30 mouse cellular contexts compared by ENCODE assay signal in the genomic region with DNA sequence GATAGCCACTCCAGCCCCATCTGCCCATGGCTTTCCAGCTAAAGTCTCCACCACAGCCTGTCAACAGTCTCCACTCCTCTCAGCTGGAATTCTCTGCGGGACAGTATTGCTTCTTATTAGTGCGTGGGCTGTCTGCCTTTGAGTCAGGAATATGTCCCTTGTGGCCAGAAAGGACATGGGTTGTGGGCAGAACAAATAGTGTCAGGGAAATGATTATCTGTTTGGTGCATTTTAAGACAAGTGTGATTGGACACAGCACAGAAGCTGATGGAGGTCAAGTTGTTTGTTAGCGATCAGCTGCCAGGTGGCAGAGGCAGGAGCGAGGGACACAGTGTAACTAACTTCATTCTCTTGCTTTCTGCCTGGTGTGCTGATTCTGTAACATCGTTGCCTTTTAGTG. TPM values are rescaled to one million over a fixed set of nuclear protein-coding genes. Genes with fewer than 3 reads are reported as not detected.
DNase-seq lines count a peak whose midpoint lies in the region; ATAC-seq and TF ChIP-seq lines count a peak whose summit lies in the region.
"Had no signal": no experiment of that assay in that cellular context is flagged by ENCODE, and none has a peak within 500 bp of the region (broad histone marks: within the 10 kb centered on the region; RNA-seq: fewer than 3 reads in every experiment).

No protein-coding gene starts in this region.

- peak; percentile 92 for DNase-seq in heart, adult 11 months
- DNase-seq in heart, embryonic 10.5 days (ENCODE audit: low spot score), result no peak
- DNase-seq in lung, adult 18-20 months, result peak; percentile 5 to 38
- DNase-seq in lung, adult 2 months, result no peak
- DNase-seq in lung, postnatal 36 days, result peak; percentile 42
- no peak for DNase-seq in thymus, postnatal 4 days
- DNase-seq: adrenal gland, postnatal 25 days; cerebellum, adult 18-20 months; cerebellum, postnatal 10 days; gastrocnemius, postnatal 14 days; heart, adult 2 months; kidney, adult 8-10 months; kidney, postnatal 4 days; left cerebral cortex, postnatal 4 days; liver, postnatal 0 days; right cerebral cortex, postnatal 4 days; thymus, postnatal 14 days had no signal

- peaks cover 18% of the 10 kb centered on the region; the same call in 1 of the 2 replicates for H3K4me1 ChIP-seq in heart, embryonic 10.5 days
- no peaks in the 10 kb centered on the region for H3K4me1 ChIP-seq in lung, adult 2 months (ENCODE audit: control insufficient read depth, insufficient read depth, low read length)
- no peaks in the 10 kb centered on the region for H3K4me1 ChIP-seq in lung, embryonic 15.5 days
- H3K4me1 ChIP-seq in midbrain, embryonic 15.5 days, result no peaks in the 10 kb centered on the region
- H3K4me1 ChIP-seq: embryonic facial prominence, embryonic 13.5 days; forebrain, embryonic 10.5 days; forebrain, embryonic 15.5 days; hindbrain, embryonic 15.5 days; intestine, embryonic 15.5 days; liver, embryonic 12.5 days; midbrain, embryonic 10.5 days had no signal

- no peak overlapping the region for H3K27ac ChIP-seq in heart, embryonic 10.5 days
- no peak overlapping the region for H3K27ac ChIP-seq in lung, embryonic 15.5 days
- no peak overlapping the region for H3K27ac ChIP-seq in midbrain, embryonic 15.5 days
- H3K27ac ChIP-seq: embryonic facial prominence, embryonic 13.5 days; forebrain, embryonic 10.5 days; forebrain, embryonic 15.5 days; heart, adult 2 months; hindbrain, embryonic 10.5 days; hindbrain, embryonic 15.5 days; intestine, embryonic 15.5 days; kidney, postnatal 0 days; liver, embryonic 12.5 days; midbrain, embryonic 10.5 days; neural tube, embryonic 12.5 days had no signal

- 47% methylated on average over 5 of the region's 5 CpGs for WGBS in heart, embryonic 10.5 days
- 60% methylated on average over 5 of the region's 5 CpGs for WGBS in lung, adult 2 months
- WGBS in lung, embryonic 15.5 days, result 48% methylated on average over 5 of the region's 5 CpGs
- WGBS in midbrain, embryonic 15.5 days, result 66% methylated on average over 5 of the region's 5 CpGs

- no peak for TF ChIP-seq CTCF in lung, adult 2 months (IDR thresholded peaks at IDR 0.05; ENCODE audit: insufficient read depth, low read length)

- H3K4me3 ChIP-seq in heart, embryonic 10.5 days, result no peak overlapping the region
- H3K4me3 ChIP-seq in lung, adult 2 months (replicated peaks; ENCODE audit: extremely low read depth, low read depth, low read length), result no peak overlapping the region
- no peak overlapping the region for H3K4me3 ChIP-seq in lung, embryonic 15.5 days
- H3K4me3 ChIP-seq in midbrain, embryonic 15.5 days, result no peak overlapping the region
- H3K4me3 ChIP-seq: embryonic facial prominence, embryonic 13.5 days; forebrain, embryonic 10.5 days; forebrain, embryonic 15.5 days; heart, adult 2 months; hindbrain, embryonic 10.5 days; hindbrain, embryonic 15.5 days; intestine, embryonic 15.5 days; liver, embryonic 12.5 days; midbrain, embryonic 10.5 days; neural tube, embryonic 12.5 days had no signal

- H3K36me3 ChIP-seq in heart, embryonic 10.5 days, result no peaks in the 10 kb centered on the region
- H3K36me3 ChIP-seq in lung, embryonic 15.5 days, result no peaks in the 10 kb centered on the region
- H3K36me3 ChIP-seq in midbrain, embryonic 15.5 days (replicated peaks), result no peaks in the 10 kb centered on the region
- H3K36me3 ChIP-seq: embryonic facial prominence, embryonic 13.5 days; forebrain, embryonic 10.5 days; forebrain, embryonic 15.5 days; hindbrain, embryonic 10.5 days; hindbrain, embryonic 15.5 days; intestine, embryonic 15.5 days; liver, embryonic 12.5 days; midbrain, embryonic 10.5 days; neural tube, embryonic 12.5 days had no signal

- no peak overlapping the region for H3K4me2 ChIP-seq in lung, embryonic 15.5 days
- H3K4me2 ChIP-seq in midbrain, embryonic 15.5 days, result no peak overlapping the region
- H3K4me2 ChIP-seq: embryonic facial prominence, embryonic 13.5 days; forebrain, embryonic 15.5 days; hindbrain, embryonic 15.5 days; intestine, embryonic 15.5 days; liver, embryonic 12.5 days; neural tube, embryonic 12.5 days had no signal

- no peak overlapping the region for H3K9ac ChIP-seq in lung, embryonic 15.5 days
- H3K9ac ChIP-seq in midbrain, embryonic 15.5 days, result no peak overlapping the region
- H3K9ac ChIP-seq: embryonic facial prominence, embryonic 13.5 days; forebrain, embryonic 15.5 days; hindbrain, embryonic 15.5 days; intestine, embryonic 15.5 days; liver, embryonic 12.5 days; liver, postnatal 0 days; neural tube, embryonic 12.5 days had no signal

- peak; percentile 46; the same call in 1 of the 2 replicates for ATAC-seq in lung, embryonic 15.5 days (ENCODE audit: borderline replicate concordance, extremely low read depth, low FRiP score, low TSS enrichment)
- ATAC-seq in midbrain, embryonic 15.5 days (replicated peaks), result no peak
- ATAC-seq: forebrain, embryonic 15.5 days; intestine, embryonic 15.5 days; liver, embryonic 12.5 days; liver, postnatal 0 days; midbrain, embryonic 16.5 days had no signal

- H3K9me3 ChIP-seq in heart, embryonic 10.5 days, result no peaks in the 10 kb centered on the region
- no peaks in the 10 kb centered on the region for H3K9me3 ChIP-seq in lung, embryonic 15.5 days
- H3K9me3 ChIP-seq in midbrain, embryonic 15.5 days, result no peaks in the 10 kb centered on the region
- H3K9me3 ChIP-seq: embryonic facial prominence, embryonic 13.5 days; forebrain, embryonic 10.5 days; forebrain, embryonic 15.5 days; hindbrain, embryonic 10.5 days; hindbrain, embryonic 15.5 days; intestine, embryonic 15.5 days; liver, embryonic 12.5 days; midbrain, embryonic 10.5 days; neural tube, embryonic 12.5 days had no signal

- no peaks in the 10 kb centered on the region for H3K27me3 ChIP-seq in heart, embryonic 10.5 days (ENCODE audit: insufficient read depth, poor library complexity, severe bottlenecking)
- no peaks in the 10 kb centered on the region for H3K27me3 ChIP-seq in lung, embryonic 15.5 days
- no peaks in the 10 kb centered on the region for H3K27me3 ChIP-seq in midbrain, embryonic 15.5 days (replicated peaks)
- H3K27me3 ChIP-seq: embryonic facial prominence, embryonic 13.5 days; forebrain, embryonic 15.5 days; hindbrain, embryonic 15.5 days; intestine, embryonic 15.5 days; neural tube, embryonic 12.5 days had no signal

- no peak for TF ChIP-seq POLR2A in lung, adult 2 months (IDR thresholded peaks at IDR 0.05; ENCODE audit: borderline replicate concordance, extremely low read depth, low read depth, low read length)

RNA-seq across cellular contexts. Expression of gene Rcn1, which starts 42.3 kb away (rescaled TPM):
- polyA plus RNA-seq in heart, embryonic 10.5 days (2016; fragmentation: Nextera tagmentation; extraction: Ambion mirVana), result 154 and 166 TPM in 2 replicates
- polyA plus RNA-seq in lung, adult 2 months (2012; rRNA removed), result 20.6 and 23.8 TPM in 2 replicates
- 145 and 156 TPM in 2 replicates for polyA plus RNA-seq in lung, embryonic 15.5 days (2015; fragmentation: Nextera tagmentation; extraction: Ambion mirVana)
- polyA plus RNA-seq in midbrain, embryonic 15.5 days (2015; fragmentation: Nextera tagmentation; extraction: Ambion mirVana), result 54.3 and 57.5 TPM in 2 replicates

Comparison
In these comparisons a context has a peak if more than half of its experiments do, and no peak if none do; other contexts are left out.
1. DNase-seq: peak in heart, adult 11 months (single experiment), lung, adult 18-20 months (2 of 2) and lung, postnatal 36 days (single experiment); none in heart, embryonic 10.5 days (single experiment), lung, adult 2 months (single experiment) and thymus, postnatal 4 days (single experiment).